ENCODE assay signal across 10 mouse cellular contexts in the genomic region with DNA sequence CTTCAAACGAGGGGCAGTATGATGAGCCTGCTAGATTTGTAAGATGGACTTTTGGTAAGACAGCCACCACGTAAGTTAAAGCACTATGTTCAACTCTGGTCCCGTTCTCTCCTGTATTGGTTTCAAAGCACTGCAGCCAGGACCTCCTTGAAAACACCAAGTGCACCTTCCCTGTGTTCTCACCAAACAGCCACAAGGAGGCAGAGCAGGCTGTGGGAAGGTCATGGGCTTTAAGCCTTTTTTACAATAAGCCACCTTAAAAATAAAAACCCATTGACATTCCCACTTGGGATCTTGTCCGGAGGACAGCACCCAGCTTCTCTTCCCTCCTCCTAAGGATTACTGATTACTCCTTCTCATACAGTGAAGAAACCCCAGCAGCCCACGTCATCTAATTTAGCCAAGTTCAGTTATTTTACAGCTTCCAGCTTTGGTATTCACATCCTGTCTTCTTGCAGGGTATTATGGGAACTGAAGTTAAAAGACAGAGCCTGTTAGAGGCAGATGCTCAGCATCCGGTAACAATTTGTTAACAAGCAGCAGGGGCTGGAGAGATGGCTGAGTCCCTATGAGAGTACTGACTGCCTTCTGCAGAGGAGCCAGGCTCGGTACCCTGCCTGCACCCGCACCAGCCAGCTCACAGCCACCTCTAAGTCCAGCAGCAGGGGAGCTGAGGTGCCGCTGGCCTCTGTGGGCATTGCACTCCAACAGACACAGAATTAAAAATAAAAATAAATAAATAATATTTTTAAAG. TPM values are rescaled to one million over a fixed set of nuclear protein-coding genes. Genes with fewer than 3 reads are reported as not detected.
DNase-seq lines count a peak whose midpoint lies in the region; ATAC-seq lines count a peak whose summit lies in the region.
"Had no signal": no experiment of that assay in that cellular context is flagged by ENCODE, and none has a peak within 500 bp of the region (broad histone marks: within the 10 kb centered on the region; RNA-seq: fewer than 3 reads in every experiment).

No protein-coding gene starts in this region.

- no peak overlapping the region for H3K4me3 ChIP-seq in forebrain, embryonic 16.5 days (replicated peaks; ENCODE audit: low read length)
- no peak overlapping the region for H3K4me3 ChIP-seq in forebrain, embryonic 10.5 days
- H3K4me3 ChIP-seq in lung, embryonic 16.5 days (ENCODE audit: low read length): no peak overlapping the region

- 80% methylated on average over 9 of the region's 9 CpGs for WGBS in forebrain, embryonic 16.5 days
- WGBS in forebrain, embryonic 10.5 days: 86% methylated on average over 9 of the region's 9 CpGs
- 77% methylated on average over 9 of the region's 9 CpGs for WGBS in lung, embryonic 16.5 days

- DNase-seq in forebrain, embryonic 10.5 days (ENCODE audit: extremely low spot score, low spot score): no peak
- DNase-seq in ovary, postnatal 14 days (ENCODE audit: low spot score): peak; percentile 18
- DNase-seq in ovary, postnatal 10 days (ENCODE audit: low spot score): no peak
- DNase-seq in heart, postnatal 4 days: peak; percentile 61
- peak; percentile 56 for DNase-seq in testis, postnatal 10 days (ENCODE audit: low spot score)

- 0 out of 2 replicates have a peak, but pooled peaks have one; percentile 33 for ATAC-seq in forebrain, embryonic 16.5 days
- peak; percentile 26; the same call in 1 of the 2 replicates for ATAC-seq in cerebellum, adult (ENCODE audit: insufficient number of reproducible peaks, low FRiP score, low TSS enrichment)
- peak; percentile 34; the same call in 1 of the 2 replicates for ATAC-seq in lung, embryonic 16.5 days (ENCODE audit: low read depth)

- peaks cover 10% of the 10 kb centered on the region for H3K36me3 ChIP-seq in forebrain, embryonic 16.5 days (ENCODE audit: control insufficient read depth, insufficient read depth)
- peaks cover 96% of the 10 kb centered on the region for H3K36me3 ChIP-seq in forebrain, embryonic 10.5 days (replicated peaks)
- peaks cover 19% of the 10 kb centered on the region for H3K36me3 ChIP-seq in lung, embryonic 16.5 days (ENCODE audit: control insufficient read depth, insufficient read depth, low read length)

- H3K4me1 ChIP-seq in forebrain, embryonic 16.5 days (replicated peaks; ENCODE audit: control insufficient read depth, insufficient read depth, low read length): no peaks in the 10 kb centered on the region
- 0 out of 2 replicates have a peak, but pooled peaks cover 1% of the 10 kb centered on the region for H3K4me1 ChIP-seq in forebrain, embryonic 10.5 days
- no peaks in the 10 kb centered on the region for H3K4me1 ChIP-seq in lung, embryonic 16.5 days (replicated peaks; ENCODE audit: control insufficient read depth, insufficient read depth, low read length)

- no peaks in the 10 kb centered on the region for H3K9me3 ChIP-seq in forebrain, embryonic 16.5 days (ENCODE audit: control insufficient read depth, low read length)
- no peaks in the 10 kb centered on the region for H3K9me3 ChIP-seq in forebrain, embryonic 10.5 days
- no peaks in the 10 kb centered on the region for H3K9me3 ChIP-seq in lung, embryonic 16.5 days (ENCODE audit: control insufficient read depth, low read length)

- H3K9ac ChIP-seq in forebrain, embryonic 16.5 days (replicated peaks; ENCODE audit: low read depth, low read length): no peak overlapping the region
- no peak overlapping the region for H3K9ac ChIP-seq in lung, embryonic 16.5 days (ENCODE audit: low read length)

- H3K27me3 ChIP-seq in forebrain, embryonic 16.5 days (replicated peaks; ENCODE audit: control insufficient read depth, insufficient read depth, low read length): no peaks in the 10 kb centered on the region
- H3K27me3 ChIP-seq in forebrain, embryonic 10.5 days (ENCODE audit: poor library complexity, severe bottlenecking): no peaks in the 10 kb centered on the region
- no peaks in the 10 kb centered on the region for H3K27me3 ChIP-seq in lung, embryonic 16.5 days (ENCODE audit: control insufficient read depth, insufficient read depth, low read depth, low read length)

- no peak overlapping the region for H3K27ac ChIP-seq in forebrain, embryonic 16.5 days (ENCODE audit: low read length)
- no peak overlapping the region for H3K27ac ChIP-seq in forebrain, embryonic 10.5 days
- no peak overlapping the region for H3K27ac ChIP-seq in lung, embryonic 16.5 days (ENCODE audit: low read length)

- H3K4me2 ChIP-seq in forebrain, embryonic 16.5 days (ENCODE audit: low read length): no peak overlapping the region
- no peak overlapping the region for H3K4me2 ChIP-seq in lung, embryonic 16.5 days (ENCODE audit: low read depth, low read length)

RNA-seq across cellular contexts. Expression of a gene that starts 47.6 kb away (rescaled TPM):
- polyA plus RNA-seq in forebrain, embryonic 16.5 days (2015; fragmentation: Nextera tagmentation; extraction: Ambion mirVana): not detected in 2 replicates
- polyA plus RNA-seq in forebrain, embryonic 10.5 days (2016; fragmentation: Nextera tagmentation; extraction: Ambion mirVana): not detected in 2 replicates
- not detected for total RNA-seq in heart, postnatal 4 days (2021)
- polyA plus RNA-seq in lung, embryonic 16.5 days (2015; fragmentation: Nextera tagmentation; extraction: Ambion mirVana): 0.13 TPM in 1 of 2 replicates, not detected in the other
- total RNA-seq: neutrophil, adult 5-6 weeks had no signal
- polyA plus RNA-seq: heart, embryonic 14.5 days had no signal

Comparison
In these comparisons a context has a peak if more than half of its experiments do, and no peak if none do; other contexts are left out.
1. DNase-seq: peak in ovary, postnatal 14 days (single experiment), heart, postnatal 4 days (single experiment) and testis, postnatal 10 days (single experiment); none in forebrain, embryonic 10.5 days (single experiment) and ovary, postnatal 10 days (single experiment).
2. Peak in every context shown above with its lines, with median percentiles within 50 percentile points of each other: ATAC-seq.